ENCODE assay signal across 17 mouse cellular contexts in genomic region chr19:37520740-37521433, GRCm38 (mm10). TPM values are rescaled to one million over a fixed set of nuclear protein-coding genes. Genes with fewer than 3 reads are reported as not detected.
DNase-seq lines count a peak whose midpoint lies in the region; ATAC-seq and TF ChIP-seq lines count a peak whose summit lies in the region.
"Had no signal": no experiment of that assay in that cellular context is flagged by ENCODE, and none has a peak within 500 bp of the region (broad histone marks: within the 10 kb centered on the region; RNA-seq: fewer than 3 reads in every experiment).

No protein-coding gene starts in this region.

- no peaks in the 10 kb centered on the region for H3K4me1 ChIP-seq in embryonic facial prominence, embryonic 14.5 days (ENCODE audit: control insufficient read depth, insufficient read depth, low read length)
- H3K4me1 ChIP-seq in embryonic facial prominence, embryonic 10.5 days: no peaks in the 10 kb centered on the region
- 0 out of 2 replicates have a peak, but pooled peaks cover 2% of the 10 kb centered on the region for H3K4me1 ChIP-seq in kidney, adult 2 months (ENCODE audit: control insufficient read depth, insufficient read depth, low read length)
- H3K4me1 ChIP-seq in stomach, embryonic 16.5 days (ENCODE audit: control insufficient read depth, insufficient read depth, low read length): no peaks in the 10 kb centered on the region
- no peaks in the 10 kb centered on the region for H3K4me1 ChIP-seq in stomach, postnatal 0 days (replicated peaks; ENCODE audit: control insufficient read depth, insufficient read depth)
- H3K4me1 ChIP-seq: hindbrain, embryonic 15.5 days had no signal

- TF ChIP-seq EP300 in stomach, postnatal 0 days (optimal IDR thresholded peaks at IDR 0.05): no peak

- DNase-seq in embryonic facial prominence, embryonic 14.5 days (ENCODE audit: low spot score): peak; percentile 10
- DNase-seq in embryonic facial prominence, embryonic 10.5 days (ENCODE audit: low spot score): no peak
- peak; percentile 27 for DNase-seq in kidney, postnatal 14 days
- DNase-seq in kidney, adult 2 months: no peak
- DNase-seq in stomach, postnatal 0 days (ENCODE audit: low spot score): no peak
- DNase-seq in gastrocnemius, postnatal 4 days (ENCODE audit: low spot score in 2 of 2): no peak
- no peak for DNase-seq in frontal cortex, adult 2 months (ENCODE audit: extremely low spot score in 1 of 2, low spot score in 1 of 2)
- DNase-seq: cerebellum, adult 11 months; cerebellum, postnatal 25 days; forebrain, postnatal 0 days; thymus, adult 2 months had no signal

- H3K36me3 ChIP-seq in embryonic facial prominence, embryonic 14.5 days (ENCODE audit: control insufficient read depth, insufficient read depth, low read length): no peaks in the 10 kb centered on the region
- no peaks in the 10 kb centered on the region for H3K36me3 ChIP-seq in embryonic facial prominence, embryonic 10.5 days (replicated peaks)
- H3K36me3 ChIP-seq in kidney, adult 2 months (ENCODE audit: control insufficient read depth, insufficient read depth, low read length): no peaks in the 10 kb centered on the region
- H3K36me3 ChIP-seq in stomach, embryonic 16.5 days (ENCODE audit: control insufficient read depth, insufficient read depth, low read length): no peaks in the 10 kb centered on the region
- H3K36me3 ChIP-seq in stomach, postnatal 0 days (ENCODE audit: control insufficient read depth, insufficient read depth, low read length): no peaks in the 10 kb centered on the region
- H3K36me3 ChIP-seq: heart, embryonic 15.5 days; hindbrain, embryonic 15.5 days had no signal

- ATAC-seq in embryonic facial prominence, embryonic 14.5 days (ENCODE audit: low read depth): no peak
- peak; percentile 50; the same call in 1 of the 2 replicates for ATAC-seq in stomach, embryonic 16.5 days (ENCODE audit: insufficient read depth, low FRiP score)
- ATAC-seq in stomach, postnatal 0 days (ENCODE audit: low FRiP score, low TSS enrichment): no peak
- ATAC-seq: forebrain, postnatal 0 days; intestine, postnatal 0 days; midbrain, embryonic 16.5 days had no signal

- H3K9me3 ChIP-seq in embryonic facial prominence, embryonic 14.5 days (ENCODE audit: control insufficient read depth, low read length): no peaks in the 10 kb centered on the region
- H3K9me3 ChIP-seq in embryonic facial prominence, embryonic 10.5 days: no peaks in the 10 kb centered on the region
- H3K9me3 ChIP-seq in stomach, embryonic 16.5 days (replicated peaks; ENCODE audit: control insufficient read depth, low read length): no peaks in the 10 kb centered on the region
- no peaks in the 10 kb centered on the region for H3K9me3 ChIP-seq in stomach, postnatal 0 days (ENCODE audit: control insufficient read depth, low read length)
- H3K9me3 ChIP-seq: heart, embryonic 15.5 days; hindbrain, embryonic 15.5 days had no signal

- no peak overlapping the region for H3K9ac ChIP-seq in embryonic facial prominence, embryonic 14.5 days (ENCODE audit: low read depth, low read length)
- no peak overlapping the region for H3K9ac ChIP-seq in stomach, embryonic 16.5 days (ENCODE audit: low read length)
- no peak overlapping the region for H3K9ac ChIP-seq in stomach, postnatal 0 days (ENCODE audit: low read length)
- H3K9ac ChIP-seq: forebrain, postnatal 0 days; heart, embryonic 15.5 days; hindbrain, embryonic 15.5 days had no signal

- no peak for TF ChIP-seq POLR2A in kidney, adult 2 months (IDR thresholded peaks at IDR 0.05; ENCODE audit: low read depth, low read length)

- no peak overlapping the region for H3K4me2 ChIP-seq in embryonic facial prominence, embryonic 14.5 days (ENCODE audit: low read depth, low read length)
- no peak overlapping the region for H3K4me2 ChIP-seq in stomach, embryonic 16.5 days (ENCODE audit: low read depth, low read length)
- H3K4me2 ChIP-seq in stomach, postnatal 0 days (replicated peaks; ENCODE audit: low read depth): no peak overlapping the region
- H3K4me2 ChIP-seq: heart, embryonic 15.5 days; hindbrain, embryonic 15.5 days had no signal

- TF ChIP-seq CTCF in kidney, adult 2 months (conservative IDR thresholded peaks at IDR 0.05; ENCODE audit: insufficient read depth, insufficient read length, low read depth, low read length): no peak
- no peak for TF ChIP-seq CTCF in stomach, postnatal 0 days (IDR thresholded peaks at IDR 0.05; ENCODE audit: low read depth)

- 69% methylated on average over 18 of the region's 18 CpGs for WGBS in embryonic facial prominence, embryonic 14.5 days
- WGBS in embryonic facial prominence, embryonic 10.5 days: 80% methylated on average over 18 of the region's 18 CpGs
- 54% methylated on average over 18 of the region's 18 CpGs for WGBS in kidney, adult 2 months
- 52% methylated on average over 18 of the region's 18 CpGs for WGBS in stomach, embryonic 16.5 days
- WGBS in stomach, postnatal 0 days: 51% methylated on average over 18 of the region's 18 CpGs

- no peak overlapping the region for H3K27ac ChIP-seq in embryonic facial prominence, embryonic 14.5 days (replicated peaks; ENCODE audit: low read depth, low read length)
- H3K27ac ChIP-seq in embryonic facial prominence, embryonic 10.5 days (replicated peaks): no peak overlapping the region
- H3K27ac ChIP-seq in kidney, adult 2 months (ENCODE audit: insufficient read depth, low read depth, low read length): no peak overlapping the region
- H3K27ac ChIP-seq in stomach, embryonic 16.5 days (ENCODE audit: low read length): no peak overlapping the region
- no peak overlapping the region for H3K27ac ChIP-seq in stomach, postnatal 0 days (replicated peaks)
- H3K27ac ChIP-seq: heart, embryonic 15.5 days; hindbrain, embryonic 15.5 days; macrophage had no signal

- no peak overlapping the region for H3K4me3 ChIP-seq in embryonic facial prominence, embryonic 14.5 days (ENCODE audit: low read depth, low read length)
- H3K4me3 ChIP-seq in embryonic facial prominence, embryonic 10.5 days: no peak overlapping the region
- no peak overlapping the region for H3K4me3 ChIP-seq in kidney, adult 2 months (ENCODE audit: insufficient read depth, low read depth, low read length)
- H3K4me3 ChIP-seq in stomach, embryonic 16.5 days (replicated peaks; ENCODE audit: low read length): no peak overlapping the region
- no peak overlapping the region for H3K4me3 ChIP-seq in stomach, postnatal 0 days (ENCODE audit: low read depth, low read length)
- H3K4me3 ChIP-seq: heart, embryonic 15.5 days; hindbrain, embryonic 15.5 days had no signal

- H3K27me3 ChIP-seq in embryonic facial prominence, embryonic 14.5 days (replicated peaks; ENCODE audit: control insufficient read depth, insufficient read depth, low read length): no peaks in the 10 kb centered on the region
- H3K27me3 ChIP-seq in embryonic facial prominence, embryonic 10.5 days (replicated peaks; ENCODE audit: low read depth, poor library complexity, severe bottlenecking): 0 out of 2 replicates have a peak, but pooled peaks cover 5% of the 10 kb centered on the region
- H3K27me3 ChIP-seq in kidney, adult 2 months (replicated peaks; ENCODE audit: control insufficient read depth, insufficient read depth, low read length): no peaks in the 10 kb centered on the region
- H3K27me3 ChIP-seq in stomach, embryonic 16.5 days (ENCODE audit: control insufficient read depth, insufficient read depth, low read length): no peaks in the 10 kb centered on the region
- H3K27me3 ChIP-seq in stomach, postnatal 0 days (ENCODE audit: control insufficient read depth, insufficient read depth, low read length): no peaks in the 10 kb centered on the region
- H3K27me3 ChIP-seq: heart, embryonic 15.5 days; hindbrain, embryonic 15.5 days had no signal

RNA-seq across cellular contexts. Expression of gene Exoc6, which starts 29.3 kb away (rescaled TPM):
- polyA plus RNA-seq in embryonic facial prominence, embryonic 14.5 days (2014; fragmentation: Nextera tagmentation; extraction: Ambion mirVana): 10.7 and 13.0 TPM in 2 replicates
- 7.5 and 8.5 TPM in 2 replicates for polyA plus RNA-seq in embryonic facial prominence, embryonic 10.5 days (2016; fragmentation: Nextera tagmentation; extraction: Ambion mirVana)
- polyA plus RNA-seq in kidney, adult 2 months (2012; rRNA removed): 25.2 and 28.8 TPM in 2 replicates
- polyA plus RNA-seq in stomach, embryonic 16.5 days (2015; fragmentation: Nextera tagmentation; extraction: Ambion mirVana): 14.1 and 14.6 TPM in 2 replicates
- polyA plus RNA-seq in stomach, postnatal 0 days (2015; fragmentation: Nextera tagmentation; extraction: Ambion mirVana): 8.7 and 9.0 TPM in 2 replicates
- total RNA-seq in gastrocnemius, postnatal 4 days (2021): 10 to 100 TPM; 40.5 to 48.2 TPM
- polyA plus RNA-seq in frontal cortex, adult 2 months (2012; rRNA removed): 20.0 and 21.5 TPM in 2 replicates

Comparison
In these comparisons a context has a peak if more than half of its experiments do, and no peak if none do; other contexts are left out.
1. DNase-seq: peak in embryonic facial prominence, embryonic 14.5 days (single experiment) and kidney, postnatal 14 days (single experiment); none in embryonic facial prominence, embryonic 10.5 days (single experiment), kidney, adult 2 months (single experiment), stomach, postnatal 0 days (single experiment), gastrocnemius, postnatal 4 days (0 of 2) and frontal cortex, adult 2 months (0 of 2).